Mouse (Mus musculus) layer of hippocampus, postnatal 14 days (tissue): ENCODE data around the gene Adamts14. TPM values are rescaled to one million over a fixed set of nuclear protein-coding genes. Genes with fewer than 3 reads are reported as not detected.
A peak's percentile ranks its signal among the peaks of the same experiment; 100 is the strongest.

Source experiments
- DNase-seq, 2 experiments: peaks; one replicate each; pipeline ENCODE4 v3.0.0; 2021 to 2022; ENCODE audit warnings: low spot score in 2 of 2, mixed read lengths in 1 of 2
- total RNA-seq, 2 experiments: library from RNA; stranded (reverse); gene quantifications; 2 replicates each; pipeline ENCODE4 v1.2.3; 2021

Adamts14 gene
- total RNA-seq, 2 experiments from 2014 or later = 1.6 to 1.7 TPM

GRCm38 (mm10) chr10:61277051-61277450 lies 3.8 kb upstream of the Adamts14 start:
- DNase-seq = no peak

DNA sequence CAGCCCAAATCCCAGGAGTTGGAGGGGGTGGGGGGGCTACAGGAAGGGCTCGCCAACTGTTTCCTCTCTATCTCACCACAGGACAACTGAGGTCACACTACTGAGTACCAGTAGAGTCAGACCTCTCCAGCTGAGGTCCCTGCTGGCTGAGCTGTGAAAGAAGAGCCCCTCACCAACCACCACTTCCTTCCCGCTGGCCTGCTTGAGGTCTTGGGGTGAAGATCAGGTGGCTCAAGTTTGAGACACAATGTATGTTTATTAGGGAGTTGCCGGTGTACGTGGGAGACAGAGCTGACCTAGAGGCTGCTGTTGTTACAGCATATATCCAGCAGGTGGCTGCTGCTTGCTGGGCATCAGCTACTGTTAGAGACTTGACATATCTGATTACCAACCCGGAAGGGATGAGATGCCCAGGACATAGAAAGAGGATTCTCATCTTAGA lies 2.5 kb upstream of the Adamts14 start:
- DNase-seq = no peak

DNA sequence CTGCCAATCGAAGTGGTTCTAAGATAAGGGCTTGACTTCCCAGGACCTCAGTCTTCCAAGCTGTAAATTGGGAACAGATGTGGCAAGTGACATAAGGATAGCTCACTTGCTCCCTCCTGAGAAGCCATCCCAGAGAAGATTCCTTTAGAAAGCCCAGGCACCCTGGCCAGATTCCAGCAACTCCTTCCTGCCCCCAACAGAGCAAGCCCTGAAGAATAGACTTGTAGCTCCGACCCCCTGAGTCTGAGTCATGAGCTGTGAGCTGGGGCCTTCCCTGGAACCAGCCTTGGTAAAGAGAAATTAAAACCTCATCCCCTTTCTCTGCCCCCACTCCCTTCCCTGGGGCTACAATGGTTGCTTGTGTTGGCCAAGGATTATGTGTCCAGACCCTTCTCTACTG lies 1.3 kb upstream of the Adamts14 start:
- DNase-seq = no peak

DNA sequence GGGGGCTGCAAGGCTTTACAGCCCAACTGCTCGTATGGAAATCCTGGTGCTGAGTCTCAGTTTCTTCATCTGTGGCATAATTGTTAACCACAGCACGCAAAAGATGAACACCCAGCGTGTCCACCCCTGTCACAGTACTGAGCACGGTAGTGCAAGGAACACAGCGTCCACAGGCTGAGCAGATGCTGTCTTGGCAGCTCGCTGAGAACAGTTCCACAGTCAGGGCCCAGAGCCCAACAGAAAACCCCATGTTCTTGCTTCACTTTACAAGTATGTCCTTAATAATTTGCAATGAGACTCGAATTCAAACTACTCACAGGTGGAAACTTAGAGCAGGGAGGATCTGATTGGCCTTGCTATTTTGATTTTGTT lies 592 bp upstream of the Adamts14 start:
- no peak for DNase-seq

GRCm38 (mm10) chr10:61272631-61273030 lies 607 bp downstream of the Adamts14 start:
- DNase-seq = no peak

DNA sequence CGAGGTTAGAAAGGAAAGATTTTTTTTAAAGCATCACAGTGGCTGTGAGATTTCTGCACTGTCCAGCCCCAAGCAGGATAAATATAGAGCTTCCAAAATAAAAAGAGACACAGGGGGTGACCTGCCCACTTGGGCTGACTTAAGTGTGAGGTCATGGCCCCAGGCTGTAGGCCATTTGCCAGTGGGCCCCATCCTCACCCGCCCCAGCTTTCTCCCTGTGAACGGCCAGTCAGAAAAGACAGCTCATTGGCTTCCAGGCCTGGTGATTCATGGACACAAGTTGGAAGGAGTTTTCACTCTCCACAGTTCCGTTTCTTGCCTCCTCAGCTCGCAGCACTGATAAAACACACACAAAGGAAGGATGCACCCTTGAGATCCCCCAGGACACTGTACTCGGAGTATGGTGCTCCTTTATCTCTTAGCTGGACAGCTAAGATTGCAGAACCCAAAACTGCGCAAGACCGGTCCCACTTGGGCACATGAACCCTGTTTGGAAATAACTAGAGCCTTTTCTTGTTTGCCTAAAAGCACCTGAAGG lies 1.1 kb downstream of the Adamts14 start:
- DNase-seq = no peak

DNA sequence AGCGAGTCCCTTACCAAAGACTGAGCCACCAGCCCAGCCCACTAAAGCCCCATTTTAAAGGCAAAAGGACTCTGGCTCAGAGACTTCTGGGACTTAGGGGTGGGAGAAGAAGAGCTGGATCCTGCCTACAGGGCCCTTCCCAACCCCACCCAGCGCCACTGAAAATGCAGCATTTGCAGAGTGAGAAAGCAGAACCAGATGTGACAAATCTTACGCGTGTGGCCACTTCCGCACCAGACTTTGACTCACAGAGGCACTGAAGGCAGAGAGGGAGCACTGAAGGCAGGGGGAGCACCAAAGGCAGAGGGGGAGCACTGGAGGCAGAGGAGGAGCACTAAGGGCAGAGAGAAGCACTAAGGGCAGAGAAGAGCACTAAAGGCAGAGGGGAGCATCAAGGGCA lies 5.9 kb downstream of the Adamts14 start:
- no peak for DNase-seq

DNA sequence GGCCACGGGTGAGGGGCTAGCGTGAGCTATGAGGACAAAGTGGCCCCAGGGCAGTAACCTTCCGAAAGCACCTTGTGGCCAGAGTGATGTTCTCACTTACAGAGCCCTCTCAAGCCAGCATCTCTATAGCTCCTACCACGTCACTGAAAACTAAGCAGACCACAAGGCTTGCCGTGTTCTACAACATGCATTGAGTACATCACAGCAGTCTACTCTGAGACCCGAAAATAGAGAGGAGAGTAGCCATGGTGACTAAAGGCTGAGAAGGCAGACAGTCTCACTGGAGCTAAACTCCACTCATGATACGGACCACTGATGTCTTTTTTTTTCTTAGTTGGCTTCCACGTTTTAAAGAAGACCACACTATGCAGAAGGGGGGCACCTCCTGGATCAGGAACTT lies 9.6 kb downstream of the Adamts14 start:
- DNase-seq = no peak

DNA sequence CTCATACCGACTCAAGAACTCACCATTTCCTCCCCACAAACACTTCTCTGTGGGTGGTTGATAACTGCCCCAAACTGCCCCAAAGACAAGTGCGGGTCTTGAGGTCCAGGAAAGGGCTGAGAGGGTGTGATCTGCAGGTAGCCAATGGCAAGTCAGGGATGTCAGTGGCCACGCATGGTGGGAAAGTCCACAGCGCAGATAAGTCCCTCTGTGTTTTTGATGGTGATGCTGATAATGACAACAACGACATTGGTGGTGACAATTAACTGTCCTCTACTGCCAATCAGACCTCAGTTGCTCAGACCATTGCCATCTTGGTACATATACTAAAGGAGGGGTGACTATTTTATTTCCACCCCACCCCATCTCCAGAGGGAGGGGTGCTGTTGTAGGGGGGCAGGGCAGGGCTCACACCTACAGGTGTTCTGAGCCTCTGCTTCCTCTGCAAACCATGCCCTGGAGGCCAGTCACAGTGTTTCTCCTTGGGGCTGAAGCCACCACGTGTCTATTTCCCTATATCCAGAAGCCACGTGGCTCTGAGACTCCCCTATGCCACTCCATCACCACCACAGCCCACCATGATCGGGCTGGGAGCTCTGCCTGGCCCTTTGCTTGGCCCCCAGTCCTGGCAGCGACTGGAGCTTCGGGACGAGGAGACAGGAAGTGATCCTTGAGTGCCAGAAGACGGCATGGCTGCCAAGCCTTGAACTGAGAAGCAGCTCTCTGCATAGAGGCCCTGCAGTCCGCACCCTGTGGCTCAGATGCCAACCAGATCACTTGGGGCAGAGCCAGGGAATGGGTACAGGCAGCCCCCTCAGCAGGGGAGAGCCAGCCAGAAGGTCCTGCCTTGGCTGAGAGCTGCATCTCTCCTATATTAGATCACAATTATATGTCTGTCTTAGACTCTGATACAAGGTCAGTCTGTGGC lies 11.7 kb downstream of the Adamts14 start:
- no peak for DNase-seq

DNA sequence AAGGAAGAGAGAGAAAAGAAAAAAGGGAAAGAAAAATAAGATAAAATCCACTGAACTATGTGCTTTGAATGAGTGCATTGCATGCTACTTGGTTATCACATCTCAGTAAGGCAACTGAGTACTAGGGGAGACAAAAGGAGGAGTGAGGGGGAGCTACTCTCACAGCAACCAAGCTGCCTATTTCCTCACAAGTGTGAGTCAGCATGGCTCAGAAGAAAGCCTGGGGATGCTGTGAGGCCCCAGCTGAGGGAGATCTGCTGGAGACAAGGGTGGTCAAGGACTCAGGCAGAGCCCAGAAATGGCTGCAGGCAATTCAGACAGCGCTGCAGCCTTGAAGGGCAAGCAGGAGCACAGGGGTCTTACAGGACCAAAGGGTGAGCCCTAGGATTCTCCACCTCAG lies 15.1 kb downstream of the Adamts14 start:
- no peak for DNase-seq

DNA sequence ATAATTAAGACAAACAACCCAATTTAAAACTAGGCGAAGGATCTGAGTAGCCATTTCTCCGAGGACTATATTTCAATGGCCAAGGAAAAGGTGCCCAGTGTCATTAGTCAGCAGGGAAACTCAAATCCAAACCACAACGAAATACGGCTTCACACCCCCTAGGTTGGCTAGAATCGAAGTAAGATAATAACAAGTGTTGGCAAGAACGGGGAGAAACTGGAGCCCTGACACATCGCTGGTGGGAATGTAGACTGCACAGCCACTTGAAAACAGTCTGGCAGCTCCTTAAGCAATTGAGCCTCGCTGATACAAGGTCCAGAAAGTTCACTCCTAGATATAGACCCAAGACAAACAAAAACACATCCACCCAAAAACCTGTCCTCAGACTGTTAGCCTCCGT lies 16.6 kb downstream of the Adamts14 start:
- DNase-seq = no peak

DNA sequence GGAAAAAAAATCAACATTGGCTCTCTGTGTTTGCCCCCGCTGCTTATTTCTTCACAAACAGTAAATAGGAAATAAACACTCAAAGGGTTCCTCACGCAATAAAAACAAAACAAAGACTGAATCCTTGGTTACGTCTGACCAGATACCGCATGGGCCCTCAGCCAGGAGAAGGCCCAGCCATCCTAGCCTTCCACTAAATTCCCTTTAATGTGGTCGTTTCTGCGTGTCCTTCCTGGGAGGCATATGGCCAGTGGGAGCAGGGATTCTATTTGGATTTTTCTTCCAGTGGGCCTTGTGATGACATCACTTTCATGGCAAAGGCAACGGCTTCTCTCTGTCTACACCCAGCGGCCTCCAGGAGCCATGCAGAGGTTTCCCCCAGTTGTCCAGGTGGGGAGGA lies 18.0 kb downstream of the Adamts14 start:
- DNase-seq = no peak

- peak; percentile 44 to 83 for DNase-seq
Measured at GRCm38 (mm10) chr10:61254761-61255160, 18.5 kb downstream of the Adamts14 start.

- no peak for DNase-seq
Measured at GRCm38 (mm10) chr10:61249951-61250350, 23.3 kb downstream of the Adamts14 start.

- no peak for DNase-seq
Measured at GRCm38 (mm10) chr10:61248596-61249114, 24.6 kb downstream of the Adamts14 start.

GRCm38 (mm10) chr10:61246288-61246687 lies 26.9 kb downstream of the Adamts14 start:
- DNase-seq = peak; percentile 32 to 67

- no peak for DNase-seq
Measured at GRCm38 (mm10) chr10:61241961-61242421, 31.2 kb downstream of the Adamts14 start.

GRCm38 (mm10) chr10:61240108-61240920 lies 32.9 kb downstream of the Adamts14 start:
- no peak for DNase-seq

DNA sequence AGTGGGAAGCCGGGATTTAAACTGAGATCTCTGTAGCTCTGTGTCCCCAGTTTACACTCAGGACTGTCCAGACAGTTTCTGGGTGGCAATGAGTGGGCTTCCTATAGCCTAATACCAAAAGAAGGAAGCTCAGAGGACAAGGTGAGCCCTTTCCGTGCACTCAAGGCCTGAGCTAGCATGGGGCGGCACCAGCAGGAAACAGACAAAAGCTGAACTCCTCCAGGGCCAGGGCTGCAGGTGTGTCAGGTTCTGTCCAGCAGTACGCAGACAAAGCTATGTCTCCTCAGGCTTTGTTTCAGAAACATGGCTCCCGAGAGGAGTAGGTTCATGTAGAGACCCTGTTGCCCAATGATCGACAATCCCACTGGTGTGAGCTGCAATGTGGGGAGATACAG lies 35.9 kb downstream of the Adamts14 start:
- DNase-seq = no peak

DNA sequence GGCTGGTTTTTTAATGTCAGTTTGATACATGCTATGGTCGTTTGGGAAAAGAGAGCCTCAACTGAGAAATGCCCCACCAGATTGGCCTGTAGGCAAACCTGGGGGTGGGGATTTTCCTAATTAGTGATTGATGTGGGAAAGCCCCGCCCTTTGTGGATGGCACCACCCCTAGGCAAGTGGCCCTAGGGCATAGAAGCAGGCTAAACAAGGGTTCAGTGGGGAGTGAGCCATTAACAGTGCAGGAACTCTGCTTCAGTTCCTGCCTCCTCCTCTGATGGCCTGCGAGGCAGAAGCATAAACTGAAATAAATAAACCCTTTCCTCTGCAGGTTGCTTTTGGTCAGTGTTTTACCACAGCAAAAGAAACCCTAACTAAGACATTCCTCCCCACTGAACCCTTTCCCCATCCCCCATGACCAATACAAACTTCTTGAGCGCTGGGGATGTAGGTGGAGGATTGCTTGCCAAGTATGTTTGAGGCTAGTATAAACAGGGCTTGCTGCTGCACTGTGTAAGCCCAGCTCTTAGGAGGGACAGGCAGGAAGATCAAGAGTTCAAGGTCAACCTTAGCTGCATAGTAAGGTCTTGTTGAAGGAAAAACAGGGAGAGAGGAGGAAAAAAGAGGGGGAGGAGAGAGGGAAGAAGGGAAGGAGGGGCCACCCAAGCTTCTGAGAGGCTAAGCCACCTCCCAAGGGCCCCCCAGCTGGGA lies 36.4 kb downstream of the Adamts14 start:
- no peak for DNase-seq
